Mouse (Mus musculus): ENCODE measurements at regions not wholly inside any gene's neighbourhood (a gene's known extent, or its start where the extent isn't known, plus 50 kb on each side); places are given as distances from the start of the nearest gene placed in this dataset.

- TF ChIP-seq CTCF (IDR thresholded peaks at IDR 0.05; ENCODE audit: control insufficient read depth, insufficient read depth, insufficient read length): no peak
- no peak for TF ChIP-seq MYOG (IDR thresholded peaks at IDR 0.05; ENCODE audit: control insufficient read depth, extremely low read depth, insufficient read length)
- no peak for TF ChIP-seq USF1 (IDR thresholded peaks at IDR 0.05; ENCODE audit: low read depth)
- no peak for TF ChIP-seq MYOD1 (IDR thresholded peaks at IDR 0.05; ENCODE audit: control insufficient read depth, insufficient read length, low read depth)
- no peak for TF ChIP-seq MAX (IDR thresholded peaks at IDR 0.05)
Observed at GRCm38 (mm10) chr12:118661575-118661974, 184.6 kb upstream of the Sp8 start.
